Mouse (Mus musculus) lung, embryonic 14.5 days (tissue): ENCODE results near the gene Mapkapk3. TPM values are rescaled to one million over a fixed set of nuclear protein-coding genes. Genes with fewer than 3 reads are reported as not detected.

ENCODE experiments used
- ATAC-seq: fragments of 200-750 bp; cut with Nextera tagmentation; 2 replicates; pipeline ENCODE4 v1.8.0; 2017; ENCODE audit warnings: mild to moderate bottlenecking, moderate TSS enrichment, moderate library complexity; ENCODE audit not compliant: insufficient read depth
- DNase-seq: peaks from one replicate; pipeline ENCODE4 v3.0.0-alpha.2; 2015
- H3K27ac ChIP-seq: fragments of 300-500 bp; sonication (generic); 2 replicates; pipeline ENCODE4 v1.5.1; 2014; ENCODE audit warnings: low read depth, mild to moderate bottlenecking, moderate library complexity
- H3K27me3 ChIP-seq: fragments of 300-500 bp; sonication (generic); 2 replicates; pipeline ENCODE4 v1.6.1; 2014; ENCODE audit warnings: low read length, control low read depth; ENCODE audit not compliant: insufficient read depth
- H3K36me3 ChIP-seq: fragments of 300-500 bp; sonication (generic); 2 replicates; pipeline ENCODE4 v1.6.1; 2014; ENCODE audit warnings: control low read depth; ENCODE audit not compliant: insufficient read depth
- H3K4me1 ChIP-seq: fragments of 300-500 bp; sonication (generic); 2 replicates; pipeline ENCODE4 v1.6.1; 2014; ENCODE audit warnings: antibody characterized with exemption, control low read depth; ENCODE audit not compliant: insufficient read depth
- H3K4me2 ChIP-seq: fragments of 300-500 bp; sonication (generic); 2 replicates; pipeline ENCODE4 v1.6.1; 2014; ENCODE audit warnings: mild to moderate bottlenecking
- H3K4me3 ChIP-seq: fragments of 300-500 bp; sonication (generic); 2 replicates; pipeline ENCODE4 v1.5.1; 2014; ENCODE audit warnings: low read depth, low read length
- H3K9ac ChIP-seq: fragments of 300-500 bp; sonication (generic); 2 replicates; pipeline ENCODE4 v1.6.1; 2014
- H3K9me3 ChIP-seq: fragments of 300-500 bp; sonication (generic); 2 replicates; pipeline ENCODE4 v1.6.1; 2016; ENCODE audit warnings: low read depth, low read length, control low read depth
- CTCF ChIP-seq: IDR thresholded peaks from 2 replicates; pipeline ENCODE4 v1.5.1; 2016; ENCODE audit warnings: antibody characterized with exemption, low read depth
- WGBS: fragments of 180-500 bp; shearing (Covaris S2); extraction: QIAGEN DNeasy Blood & Tissue Kit; methylation state at CpG from one replicate; pipeline ENCODE4 v1.1.7; 2014; 5-methylcytosine and 5-hydroxymethylcytosine counted together
- polyA plus RNA-seq: library from polyadenylated mRNA; unstranded; fragments of >200 nt; fragmentation: Nextera tagmentation; extraction: Ambion mirVana; gene quantifications from 2 replicates; pipeline ENCODE4 v1.2.1, GENCODE M21; 2014

Mapkapk3 gene
- polyA plus RNA-seq, 1 experiment from 2014 or later, result 8.3 TPM

GRCm38 (mm10) chr9:107303121-107303820, 13.6 kb upstream of the Mapkapk3 start:
- DNase-seq (no peak), ATAC-seq (no peak)
- H3K27ac ChIP-seq, result peak overlapping the region; percentile 20; the same call in 1 of the 2 replicates
- peaks cover 14% of the 10 kb centered on the region; the same call in 1 of the 2 replicates for H3K4me1 ChIP-seq
- peaks cover 23% of the 10 kb centered on the region for H3K36me3 ChIP-seq
- no peak for TF ChIP-seq CTCF
- no peaks in the 10 kb centered on the region for H3K27me3 ChIP-seq
- no peaks in the 10 kb centered on the region for H3K9me3 ChIP-seq
- no peak overlapping the region for H3K4me2 ChIP-seq
- H3K9ac ChIP-seq, result no peak overlapping the region
- no peak overlapping the region for H3K4me3 ChIP-seq
- 63% methylated on average over 9 of the region's 9 CpGs for WGBS

GRCm38 (mm10) chr9:107302592-107302991, 12.9 kb upstream of the Mapkapk3 start:
- Histone ChIP-seq H3K27me3 (no peaks in the 10 kb centered on the region), H3K4me2 (no peak overlapping the region), H3K4me3 (no peak overlapping the region), H3K9me3 (no peaks in the 10 kb centered on the region), H3K9ac (no peak overlapping the region), H3K4me1 (peaks cover 8% of the 10 kb centered on the region; the same call in 1 of the 2 replicates), H3K27ac (0 out of 2 replicates have a peak overlapping the region, but pooled peaks have one; percentile 20), H3K36me3 (peaks cover 23% of the 10 kb centered on the region)
- 54% methylated on average over 7 of the region's 7 CpGs for WGBS
- TF ChIP-seq CTCF, result no peak
- ATAC-seq, result no peak
- no peak for DNase-seq

- Histone ChIP-seq H3K9me3 (no peaks in the 10 kb centered on the region), H3K4me3 (no peak overlapping the region), H3K27ac (peak overlapping the region; percentile 3; the same call in 1 of the 2 replicates), H3K36me3 (peaks cover 23% of the 10 kb centered on the region), H3K9ac (peak overlapping the region; percentile 16; the same call in 1 of the 2 replicates), H3K27me3 (no peaks in the 10 kb centered on the region), H3K4me2 (no peak overlapping the region), H3K4me1 (0 out of 2 replicates have a peak, but pooled peaks cover 6% of the 10 kb centered on the region)
- ATAC-seq (no peak), DNase-seq (no peak)
- no peak for TF ChIP-seq CTCF
- WGBS, result 74% methylated on average over 17 of the region's 17 CpGs
Measured at GRCm38 (mm10) chr9:107301554-107302331, 12.1 kb upstream of the Mapkapk3 start.

- H3K4me3 ChIP-seq, result no peak overlapping the region
- no peak for TF ChIP-seq CTCF
- peaks cover 12% of the 10 kb centered on the region; the same call in 1 of the 2 replicates for H3K4me1 ChIP-seq
- ATAC-seq, result no peak
- H3K36me3 ChIP-seq, result peaks cover 23% of the 10 kb centered on the region
- H3K9ac ChIP-seq, result no peak overlapping the region
- no peaks in the 10 kb centered on the region for H3K27me3 ChIP-seq
- DNase-seq, result no peak
- H3K27ac ChIP-seq, result no peak overlapping the region
- no peaks in the 10 kb centered on the region for H3K9me3 ChIP-seq
- no peak overlapping the region for H3K4me2 ChIP-seq
- WGBS, result 87% methylated on average over 30 of the region's 30 CpGs
Measured at GRCm38 (mm10) chr9:107300224-107300973, 10.7 kb upstream of the Mapkapk3 start.

GRCm38 (mm10) chr9:107299783-107300182, 10.1 kb upstream of the Mapkapk3 start:
- no peak for TF ChIP-seq CTCF
- Histone ChIP-seq H3K9me3 (no peaks in the 10 kb centered on the region), H3K4me1 (peaks cover 12% of the 10 kb centered on the region; the same call in 1 of the 2 replicates), H3K27ac (no peak overlapping the region), H3K27me3 (no peaks in the 10 kb centered on the region), H3K4me3 (no peak overlapping the region), H3K4me2 (no peak overlapping the region), H3K36me3 (peaks cover 23% of the 10 kb centered on the region), H3K9ac (no peak overlapping the region)
- 86% methylated on average over 7 of the region's 7 CpGs for WGBS
- DNase-seq, result no peak
- ATAC-seq, result no peak

- no peaks in the 10 kb centered on the region for H3K9me3 ChIP-seq
- H3K36me3 ChIP-seq, result peaks cover 23% of the 10 kb centered on the region
- TF ChIP-seq CTCF, result no peak
- H3K27me3 ChIP-seq, result no peaks in the 10 kb centered on the region
- H3K4me3 ChIP-seq, result peak overlapping the region; percentile 62; the same call in 1 of the 2 replicates
- H3K27ac ChIP-seq, result no peak overlapping the region
- 69% methylated on average over 6 of the region's 6 CpGs for WGBS
- no peak overlapping the region for H3K9ac ChIP-seq
- H3K4me1 ChIP-seq, result peaks cover 12% of the 10 kb centered on the region; the same call in 1 of the 2 replicates
- DNase-seq (no peak), ATAC-seq (no peak)
- peak overlapping the region; percentile 98 for H3K4me2 ChIP-seq
Measured at GRCm38 (mm10) chr9:107298876-107299275, 9.2 kb upstream of the Mapkapk3 start.
